Mouse (Mus musculus) neural tube, embryonic 14.5 days (tissue): ENCODE results near the gene Acin1. TPM values are rescaled to one million over a fixed set of nuclear protein-coding genes. Genes with fewer than 3 reads are reported as not detected.

Experiments used
- ATAC-seq: fragments of 200-750 bp; cut with Nextera tagmentation; 2 replicates; pipeline ENCODE4 v1.8.0; 2017; ENCODE audit warnings: low read depth, mild to moderate bottlenecking, moderate TSS enrichment, moderate library complexity
- H3K27ac ChIP-seq: fragments of 300-500 bp; sonication (generic); 2 replicates; pipeline ENCODE4 v1.5.1; 2014; ENCODE audit warnings: low read depth, mild to moderate bottlenecking, control low read depth, low read length, moderate library complexity, mixed read lengths
- H3K27me3 ChIP-seq: fragments of 300-500 bp; sonication (generic); 2 replicates; pipeline ENCODE4 v1.6.1; 2014; ENCODE audit warnings: low read length; ENCODE audit not compliant: control insufficient read depth, insufficient read depth
- H3K36me3 ChIP-seq: fragments of 300-500 bp; sonication (generic); 2 replicates; pipeline ENCODE4 v1.6.1; 2014; ENCODE audit warnings: low read length, mixed read lengths; ENCODE audit not compliant: control insufficient read depth, insufficient read depth
- H3K4me1 ChIP-seq: fragments of 300-500 bp; sonication (generic); 2 replicates; pipeline ENCODE4 v1.6.1; 2014; ENCODE audit warnings: low read length; ENCODE audit not compliant: control insufficient read depth, insufficient read depth
- H3K4me2 ChIP-seq: fragments of 300-500 bp; sonication (generic); 2 replicates; pipeline ENCODE4 v1.6.1; 2014; ENCODE audit warnings: mild to moderate bottlenecking, low read depth, low read length, control low read depth
- H3K4me3 ChIP-seq: fragments of 300-500 bp; sonication (generic); 2 replicates; pipeline ENCODE4 v1.5.1; 2014; ENCODE audit warnings: low read depth, low read length, control low read depth, mixed read lengths
- H3K9ac ChIP-seq: fragments of 300-500 bp; sonication (generic); replicated peaks from 2 replicates; pipeline ENCODE4 v1.6.1; 2014; ENCODE audit warnings: low read depth, mild to moderate bottlenecking, control low read depth, low read length, mixed read lengths
- H3K9me3 ChIP-seq: fragments of 300-500 bp; sonication (generic); 2 replicates; pipeline ENCODE4 v1.6.1; 2016; ENCODE audit warnings: low read length; ENCODE audit not compliant: control insufficient read depth
- WGBS: fragments of 180-500 bp; shearing (Covaris S2); extraction: QIAGEN DNeasy Blood & Tissue Kit; methylation state at CpG from one replicate; pipeline ENCODE4 v1.1.7; 2014; 5-methylcytosine and 5-hydroxymethylcytosine counted together
- polyA plus RNA-seq: library from polyadenylated mRNA; unstranded; fragments of >200 nt; fragmentation: Nextera tagmentation; extraction: Ambion mirVana; gene quantifications from 2 replicates; pipeline ENCODE4 v1.2.1, GENCODE M21; 2014

Gene Acin1
- polyA plus RNA-seq, 1 experiment from 2014 or later = 118 TPM

- H3K36me3 ChIP-seq = peaks cover 40% of the 10 kb centered on the region
- ATAC-seq = no peak
- H3K9me3 ChIP-seq = no peaks in the 10 kb centered on the region
- peak overlapping the region; percentile 63 for H3K4me3 ChIP-seq
- H3K9ac ChIP-seq = peak overlapping the region; percentile 78
- H3K4me1 ChIP-seq = peaks cover 24% of the 10 kb centered on the region
- peak overlapping the region; percentile 85 for H3K4me2 ChIP-seq
- H3K27me3 ChIP-seq = no peaks in the 10 kb centered on the region
- WGBS = under 1% methylated on average over 7 of the region's 7 CpGs
- H3K27ac ChIP-seq = peak overlapping the region; percentile 79
Measured at GRCm38 (mm10) chr14:54652787-54653186, 33.9 kb downstream of the Acin1 start.

- H3K9me3 ChIP-seq = no peaks in the 10 kb centered on the region
- no peaks in the 10 kb centered on the region for H3K27me3 ChIP-seq
- 80% methylated on average over 4 of the region's 4 CpGs for WGBS
- peak overlapping the region; percentile 63; the same call in 1 of the 2 replicates for H3K4me3 ChIP-seq
- H3K27ac ChIP-seq = no peak overlapping the region
- H3K36me3 ChIP-seq = peaks cover 51% of the 10 kb centered on the region
- H3K4me1 ChIP-seq = peaks cover 24% of the 10 kb centered on the region
- H3K9ac ChIP-seq = no peak overlapping the region
- peak overlapping the region; percentile 6; the same call in 1 of the 2 replicates for H3K4me2 ChIP-seq
- ATAC-seq = 0 out of 2 replicates have a peak, but pooled peaks have one; percentile 11
Measured at GRCm38 (mm10) chr14:54651556-54651955, 35.2 kb downstream of the Acin1 start.

DNA sequence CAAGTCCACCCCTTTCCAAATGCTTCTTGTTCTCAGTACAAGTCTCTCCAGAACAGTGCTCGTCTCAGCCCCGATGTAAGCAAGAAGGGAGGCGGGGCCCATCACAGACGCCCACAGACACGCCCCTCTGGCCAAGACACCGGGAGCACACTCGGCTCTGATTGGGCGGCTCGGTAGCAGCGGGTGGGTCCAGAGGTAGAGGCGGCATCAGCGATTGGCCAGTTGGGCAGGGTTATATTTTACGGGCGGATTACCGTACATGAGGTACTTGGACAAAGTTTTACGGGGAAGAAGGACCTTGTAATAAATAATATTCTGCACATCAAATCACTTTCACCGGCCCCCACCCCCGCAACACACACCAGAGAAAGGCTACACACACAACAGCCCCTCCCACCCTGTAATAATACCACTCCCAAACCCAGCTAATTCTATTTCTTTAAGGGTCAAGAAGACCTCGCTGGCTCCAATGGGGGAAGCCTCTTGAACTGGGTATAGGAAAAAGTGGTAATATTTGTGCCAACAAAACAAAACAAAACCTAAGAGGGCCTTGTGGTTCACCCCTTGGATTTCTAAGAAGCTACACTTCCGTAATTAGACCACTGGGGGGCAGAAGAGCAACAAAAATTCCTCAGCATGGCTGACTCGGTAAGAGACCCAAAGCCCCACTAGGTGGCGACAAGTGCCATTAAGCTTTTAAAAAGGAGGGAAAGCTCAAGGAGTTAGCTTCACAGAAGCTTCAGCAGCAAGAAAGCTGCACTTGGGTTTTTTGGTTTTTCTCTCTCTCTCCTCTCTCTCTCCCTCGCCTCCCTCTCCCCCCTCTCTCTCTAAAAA lies 35.9 kb downstream of the Acin1 start:
- 69% methylated on average over 23 of the region's 23 CpGs for WGBS
- peak overlapping the region; percentile 6; the same call in 1 of the 2 replicates for H3K4me2 ChIP-seq
- no peak overlapping the region for H3K4me3 ChIP-seq
- ATAC-seq = peak; percentile 38
- no peak overlapping the region for H3K27ac ChIP-seq
- H3K9ac ChIP-seq = no peak overlapping the region
- H3K36me3 ChIP-seq = peaks cover 52% of the 10 kb centered on the region
- no peaks in the 10 kb centered on the region for H3K27me3 ChIP-seq
- no peaks in the 10 kb centered on the region for H3K9me3 ChIP-seq
- H3K4me1 ChIP-seq = peaks cover 24% of the 10 kb centered on the region

DNA sequence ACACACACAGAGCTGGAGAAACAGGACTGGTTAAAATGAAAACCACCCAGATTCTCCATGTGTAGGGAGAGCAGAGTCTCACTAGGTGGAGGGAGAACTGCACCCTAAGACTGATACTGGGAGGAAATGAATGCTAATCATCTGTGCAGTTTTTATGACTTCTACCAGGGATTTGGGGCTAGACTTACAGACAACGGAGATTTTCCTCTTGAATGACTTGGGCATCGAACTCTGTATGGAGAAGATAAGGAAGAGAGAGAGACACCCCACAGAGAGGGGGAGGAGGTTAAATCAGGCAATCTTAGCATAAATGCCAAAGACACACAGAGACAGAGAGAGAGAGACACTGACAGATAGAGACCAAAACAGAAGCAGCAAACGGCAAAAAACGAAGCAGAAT lies 38.8 kb downstream of the Acin1 start:
- Histone ChIP-seq H3K27me3 (no peaks in the 10 kb centered on the region), H3K4me3 (no peak overlapping the region), H3K36me3 (peaks cover 79% of the 10 kb centered on the region), H3K4me1 (peaks cover 24% of the 10 kb centered on the region), H3K27ac (no peak overlapping the region), H3K9ac (no peak overlapping the region), H3K9me3 (no peaks in the 10 kb centered on the region), H3K4me2 (no peak overlapping the region)
- WGBS = 81% methylated on average over 4 of the region's 4 CpGs
- no peak for ATAC-seq

DNA sequence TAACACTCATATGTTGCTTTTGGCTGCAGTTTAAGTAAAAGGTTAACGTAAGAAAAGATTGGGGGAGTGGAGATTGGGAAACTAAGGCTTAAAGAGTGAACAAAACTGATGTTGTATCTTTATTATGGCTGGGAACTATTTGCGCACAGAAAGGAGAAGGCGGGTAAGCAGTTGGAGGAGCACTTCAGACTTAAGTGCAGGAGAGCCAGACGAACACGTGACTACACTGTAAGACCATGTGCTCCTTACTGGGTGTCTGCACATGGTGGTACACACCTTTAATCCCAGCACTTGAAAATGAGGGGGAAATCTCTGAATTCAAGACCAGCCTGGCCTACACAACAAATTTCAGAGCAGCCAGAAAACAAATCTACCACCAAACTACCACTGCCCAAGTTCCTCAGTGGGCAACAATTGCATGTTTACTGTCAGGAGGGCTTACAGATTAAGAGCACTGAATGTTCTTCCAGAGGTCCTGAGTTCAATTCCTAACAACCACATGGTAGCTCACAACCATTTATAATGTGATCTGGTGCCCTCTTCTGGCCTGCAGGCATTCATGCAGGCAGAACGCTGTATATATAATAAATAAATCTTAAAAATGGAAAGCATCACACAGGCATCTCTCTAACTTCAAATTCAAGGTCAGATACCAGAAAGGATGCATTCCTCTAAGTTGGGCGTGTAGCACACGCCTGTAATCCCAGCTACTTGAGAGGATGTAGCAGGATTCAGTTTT lies 39.7 kb downstream of the Acin1 start:
- no peak overlapping the region for H3K9ac ChIP-seq
- peaks cover 21% of the 10 kb centered on the region for H3K4me1 ChIP-seq
- H3K36me3 ChIP-seq = peaks cover 87% of the 10 kb centered on the region
- no peak overlapping the region for H3K4me2 ChIP-seq
- no peaks in the 10 kb centered on the region for H3K27me3 ChIP-seq
- no peak for ATAC-seq
- no peak overlapping the region for H3K27ac ChIP-seq
- H3K9me3 ChIP-seq = no peaks in the 10 kb centered on the region
- no peak overlapping the region for H3K4me3 ChIP-seq
- 93% methylated on average over 8 of the region's 8 CpGs for WGBS

GRCm38 (mm10) chr14:54646455-54646854 lies 40.3 kb downstream of the Acin1 start:
- H3K9me3 ChIP-seq = no peaks in the 10 kb centered on the region
- peaks cover 16% of the 10 kb centered on the region for H3K4me1 ChIP-seq
- H3K27ac ChIP-seq = no peak overlapping the region
- no peak for ATAC-seq
- no peak overlapping the region for H3K4me3 ChIP-seq
- H3K9ac ChIP-seq = no peak overlapping the region
- H3K4me2 ChIP-seq = no peak overlapping the region
- 97% methylated on average over 17 of the region's 17 CpGs for WGBS
- no peaks in the 10 kb centered on the region for H3K27me3 ChIP-seq
- peaks cover 83% of the 10 kb centered on the region for H3K36me3 ChIP-seq

GRCm38 (mm10) chr14:54644294-54644693 lies 42.4 kb downstream of the Acin1 start:
- H3K27ac ChIP-seq = no peak overlapping the region
- ATAC-seq = no peak
- H3K4me3 ChIP-seq = no peak overlapping the region
- no peaks in the 10 kb centered on the region for H3K27me3 ChIP-seq
- no peaks in the 10 kb centered on the region for H3K9me3 ChIP-seq
- no peak overlapping the region for H3K9ac ChIP-seq
- peaks cover 66% of the 10 kb centered on the region for H3K36me3 ChIP-seq
- no peak overlapping the region for H3K4me2 ChIP-seq
- 96% methylated on average over 9 of the region's 9 CpGs for WGBS
- peaks cover 15% of the 10 kb centered on the region for H3K4me1 ChIP-seq

GRCm38 (mm10) chr14:54643011-54643410 lies 43.7 kb downstream of the Acin1 start:
- no peak overlapping the region for H3K9ac ChIP-seq
- WGBS = 87% methylated on average over 2 of the region's 2 CpGs
- no peaks in the 10 kb centered on the region for H3K27me3 ChIP-seq
- H3K9me3 ChIP-seq = no peaks in the 10 kb centered on the region
- H3K36me3 ChIP-seq = peaks cover 58% of the 10 kb centered on the region
- no peak overlapping the region for H3K4me2 ChIP-seq
- H3K27ac ChIP-seq = no peak overlapping the region
- no peak overlapping the region for H3K4me3 ChIP-seq
- ATAC-seq = no peak
- H3K4me1 ChIP-seq = peaks cover 14% of the 10 kb centered on the region
